Mouse (Mus musculus): ENCODE results near the gene Smg6. TPM values are rescaled to one million over a fixed set of nuclear protein-coding genes. Genes with fewer than 3 reads are reported as not detected.

Smg6 gene
- total RNA-seq, 1 experiment, result 19.9 TPM

DNA sequence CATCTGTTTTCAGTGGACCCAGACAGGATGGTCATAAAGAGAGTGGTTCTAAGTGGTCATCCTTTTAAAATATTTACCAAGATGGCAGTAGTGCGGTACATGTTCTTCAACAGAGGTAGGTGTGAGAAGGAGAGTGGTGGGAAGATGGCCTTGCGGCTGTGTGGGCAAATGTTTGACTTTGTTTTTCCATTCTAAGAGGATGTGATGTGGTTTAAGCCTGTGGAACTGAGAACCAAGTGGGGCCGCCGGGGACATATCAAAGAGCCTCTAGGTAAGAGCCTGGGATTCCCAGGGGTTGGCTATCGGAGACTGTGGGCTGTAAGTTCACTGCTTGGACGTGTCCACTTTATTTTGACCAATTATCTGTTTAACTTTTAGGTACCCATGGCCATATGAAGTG, 17.8 kb upstream of the Smg6 start:
- no peak overlapping the region for H3K4me3 ChIP-seq (ENCODE audit: insufficient read depth in 1 of 2, low read depth in 1 of 2, low read length in 2 of 2, poor library complexity in 1 of 2, severe bottlenecking in 1 of 2)
- in situ Hi-C loops (cut with MboI; ENCODE audit: low sequenced_read_pairs in 2 of 2, unreplicated experiment in 2 of 2), result loop anchor here in 1 of 2 experiments (10.0 kb wide), 1 partner anchor 587 kb away; no protein-coding TSS in a partner anchor
- peaks cover 63% of the 10 kb centered on the region for H3K36me3 ChIP-seq (ENCODE audit: control insufficient read depth, insufficient read depth, low read length, poor library complexity, severe bottlenecking)
- H3K4me1 ChIP-seq (ENCODE audit: control insufficient read depth in 2 of 2, insufficient read depth in 2 of 2, low read length in 2 of 2, poor library complexity in 1 of 2), result no peaks in the 10 kb centered on the region
- no peak overlapping the region for H3K9ac ChIP-seq (ENCODE audit: insufficient read depth, low read depth, low read length, poor library complexity, severe bottlenecking)
- H3K9me3 ChIP-seq (ENCODE audit: control insufficient read depth, insufficient read depth, low read depth, low read length), result no peaks in the 10 kb centered on the region
- DNase-seq (ENCODE audit: low read depth, low spot score), result no peak
- no peak overlapping the region for H3K27ac ChIP-seq (ENCODE audit: insufficient read depth, low read depth, low read length, poor library complexity, severe bottlenecking)
- TF ChIP-seq ZC3H11A (IDR thresholded peaks at IDR 0.05; ENCODE audit: borderline replicate concordance, low read depth, low read length) (no peak), CHD2 (IDR thresholded peaks at IDR 0.05; ENCODE audit: low read depth, low read length) (no peak), HCFC1 (IDR thresholded peaks at IDR 0.05; ENCODE audit: borderline replicate concordance, insufficient read depth, low read length) (no peak)

DNA sequence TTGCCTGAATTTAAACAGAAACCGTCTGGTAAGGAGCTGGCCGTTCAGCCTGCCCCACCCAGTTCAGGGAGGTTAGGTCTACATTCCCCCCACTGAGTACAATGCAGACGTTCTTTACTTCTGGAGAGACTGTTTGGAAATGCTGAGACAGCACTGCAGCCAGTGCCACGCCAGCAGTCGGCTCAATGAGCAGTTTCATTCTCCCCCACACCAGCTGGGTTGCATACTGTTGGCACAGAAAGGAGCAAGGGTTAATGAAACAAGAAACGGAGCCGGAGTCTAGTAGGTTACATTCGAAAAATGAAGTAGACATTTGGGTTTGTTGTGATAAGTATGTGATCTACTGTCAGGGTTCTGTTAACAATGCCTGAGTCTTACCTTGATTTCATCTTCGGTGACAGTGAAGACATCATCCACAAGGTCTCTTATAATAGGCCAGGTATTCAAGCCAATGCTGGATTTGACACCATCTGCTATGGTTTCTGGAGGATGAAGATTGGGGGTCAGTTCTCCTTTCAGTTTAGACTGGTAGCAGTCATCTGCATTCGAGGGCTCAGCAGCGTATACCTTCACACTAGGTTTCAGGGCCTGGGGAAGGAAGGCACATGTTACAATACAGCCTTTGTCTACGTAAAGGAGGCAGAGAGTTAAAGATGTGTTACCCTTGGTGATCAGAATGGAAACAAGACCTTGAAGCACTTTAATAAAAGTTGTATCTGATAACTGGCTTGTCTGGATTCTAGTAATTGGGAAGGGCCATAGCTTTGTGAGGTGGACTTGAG, 16.8 kb upstream of the Smg6 start:
- no peak overlapping the region for H3K9ac ChIP-seq (ENCODE audit: insufficient read depth, low read depth, low read length, poor library complexity, severe bottlenecking)
- peaks cover 55% of the 10 kb centered on the region for H3K36me3 ChIP-seq (ENCODE audit: control insufficient read depth, insufficient read depth, low read length, poor library complexity, severe bottlenecking)
- no peak for DNase-seq (ENCODE audit: low read depth, low spot score)
- no peak overlapping the region for H3K27ac ChIP-seq (ENCODE audit: insufficient read depth, low read depth, low read length, poor library complexity, severe bottlenecking)
- in situ Hi-C loops (cut with MboI; ENCODE audit: low sequenced_read_pairs in 2 of 2, unreplicated experiment in 2 of 2), result loop anchor here in 1 of 2 experiments (10.0 kb wide), 1 partner anchor 586 kb away; no protein-coding TSS in a partner anchor
- no peak overlapping the region for H3K4me3 ChIP-seq (ENCODE audit: insufficient read depth in 1 of 2, low read depth in 1 of 2, low read length in 2 of 2, poor library complexity in 1 of 2, severe bottlenecking in 1 of 2)
- H3K4me1 ChIP-seq (ENCODE audit: control insufficient read depth in 2 of 2, insufficient read depth in 2 of 2, low read length in 2 of 2, poor library complexity in 1 of 2), result no peaks in the 10 kb centered on the region
- TF ChIP-seq ZC3H11A (IDR thresholded peaks at IDR 0.05; ENCODE audit: borderline replicate concordance, low read depth, low read length) (no peak), ZNF384 (IDR thresholded peaks at IDR 0.05; ENCODE audit: low read depth, low read length) (no peak), CHD2 (IDR thresholded peaks at IDR 0.05; ENCODE audit: low read depth, low read length) (no peak), HCFC1 (IDR thresholded peaks at IDR 0.05; ENCODE audit: borderline replicate concordance, insufficient read depth, low read length) (no peak), MAFK (IDR thresholded peaks at IDR 0.05; ENCODE audit: insufficient read depth, low read depth, low read length) (0 out of 2 replicates have a peak, but pooled peaks have one; percentile 15)
- H3K9me3 ChIP-seq (ENCODE audit: control insufficient read depth, insufficient read depth, low read depth, low read length), result no peaks in the 10 kb centered on the region

DNA sequence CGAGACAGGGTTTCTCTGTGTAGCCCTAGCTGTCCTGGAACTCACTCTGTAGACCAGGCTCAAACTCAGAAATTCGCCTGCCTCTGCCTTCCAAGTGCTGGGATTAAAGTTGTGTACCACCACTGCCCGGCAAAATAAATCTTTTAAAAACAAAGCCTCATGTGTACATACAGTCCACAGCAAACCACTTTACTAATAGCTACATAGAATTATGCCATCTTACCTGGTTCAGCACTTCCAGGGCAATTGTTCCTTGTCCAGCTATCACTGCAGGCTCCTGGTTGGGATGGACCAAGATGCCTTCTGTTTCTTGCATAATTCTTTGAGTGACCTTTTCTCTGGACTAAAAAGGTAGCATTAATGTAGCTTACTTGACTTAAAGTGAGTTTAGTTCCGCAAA, 15.6 kb upstream of the Smg6 start:
- no peak overlapping the region for H3K27ac ChIP-seq (ENCODE audit: insufficient read depth, low read depth, low read length, poor library complexity, severe bottlenecking)
- no peak overlapping the region for H3K9ac ChIP-seq (ENCODE audit: insufficient read depth, low read depth, low read length, poor library complexity, severe bottlenecking)
- no peaks in the 10 kb centered on the region for H3K4me1 ChIP-seq (ENCODE audit: control insufficient read depth in 2 of 2, insufficient read depth in 2 of 2, low read length in 2 of 2, poor library complexity in 1 of 2)
- no peak for DNase-seq (ENCODE audit: low read depth, low spot score)
- TF ChIP-seq ZC3H11A (IDR thresholded peaks at IDR 0.05; ENCODE audit: borderline replicate concordance, low read depth, low read length), result no peak
- TF ChIP-seq HCFC1 (IDR thresholded peaks at IDR 0.05; ENCODE audit: borderline replicate concordance, insufficient read depth, low read length), result no peak
- TF ChIP-seq ZNF384 (IDR thresholded peaks at IDR 0.05; ENCODE audit: low read depth, low read length), result no peak
- no peak for TF ChIP-seq CHD2 (IDR thresholded peaks at IDR 0.05; ENCODE audit: low read depth, low read length)
- TF ChIP-seq MAFK (IDR thresholded peaks at IDR 0.05; ENCODE audit: insufficient read depth, low read depth, low read length), result no peak
- H3K9me3 ChIP-seq (ENCODE audit: control insufficient read depth, insufficient read depth, low read depth, low read length), result no peaks in the 10 kb centered on the region
- H3K4me3 ChIP-seq (ENCODE audit: insufficient read depth in 1 of 2, low read depth in 1 of 2, low read length in 2 of 2, poor library complexity in 1 of 2, severe bottlenecking in 1 of 2), result no peak overlapping the region
- in situ Hi-C loops (cut with MboI; ENCODE audit: low sequenced_read_pairs in 2 of 2, unreplicated experiment in 2 of 2), result loop anchor here in 1 of 2 experiments (10.0 kb wide), 1 partner anchor 585 kb away; no protein-coding TSS in a partner anchor
- H3K36me3 ChIP-seq (ENCODE audit: control insufficient read depth, insufficient read depth, low read length, poor library complexity, severe bottlenecking), result peaks cover 44% of the 10 kb centered on the region

DNA sequence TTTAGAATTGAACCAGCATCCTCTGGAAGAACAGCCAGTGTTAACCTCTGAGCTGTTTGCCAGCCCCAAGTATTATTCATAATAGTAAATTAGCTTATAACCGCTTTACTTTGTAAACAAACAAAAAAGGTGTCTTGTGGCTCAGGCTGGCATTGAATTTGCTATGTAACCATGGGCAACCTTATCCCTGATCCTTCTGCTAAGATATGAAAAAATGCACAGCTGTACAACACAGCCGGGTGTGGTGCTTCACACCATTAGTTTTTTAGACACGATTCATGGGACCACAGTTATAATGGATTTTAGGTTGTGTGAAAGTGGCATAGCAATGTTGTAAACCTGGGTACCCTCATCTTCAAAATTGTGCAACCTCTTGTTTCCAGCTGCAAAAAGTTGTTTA, 13.1 kb upstream of the Smg6 start:
- no peak for TF ChIP-seq HCFC1 (IDR thresholded peaks at IDR 0.05; ENCODE audit: borderline replicate concordance, insufficient read depth, low read length)
- TF ChIP-seq CHD2 (IDR thresholded peaks at IDR 0.05; ENCODE audit: low read depth, low read length), result no peak
- TF ChIP-seq ZC3H11A (IDR thresholded peaks at IDR 0.05; ENCODE audit: borderline replicate concordance, low read depth, low read length), result no peak
- TF ChIP-seq MAFK (IDR thresholded peaks at IDR 0.05; ENCODE audit: insufficient read depth, low read depth, low read length), result no peak
- Histone ChIP-seq H3K36me3 (ENCODE audit: control insufficient read depth, insufficient read depth, low read length, poor library complexity, severe bottlenecking) (peaks cover 20% of the 10 kb centered on the region), H3K4me3 (ENCODE audit: insufficient read depth in 1 of 2, low read depth in 1 of 2, low read length in 2 of 2, poor library complexity in 1 of 2, severe bottlenecking in 1 of 2) (no peak overlapping the region), H3K4me1 (ENCODE audit: control insufficient read depth in 2 of 2, insufficient read depth in 2 of 2, low read length in 2 of 2, poor library complexity in 1 of 2) (no peaks in the 10 kb centered on the region), H3K9me3 (ENCODE audit: control insufficient read depth, insufficient read depth, low read depth, low read length) (no peaks in the 10 kb centered on the region), H3K27ac (ENCODE audit: insufficient read depth, low read depth, low read length, poor library complexity, severe bottlenecking) (no peak overlapping the region), H3K9ac (ENCODE audit: insufficient read depth, low read depth, low read length, poor library complexity, severe bottlenecking) (no peak overlapping the region)
- no peak for DNase-seq (ENCODE audit: low read depth, low spot score)
- in situ Hi-C loops (cut with MboI; ENCODE audit: low sequenced_read_pairs in 2 of 2, unreplicated experiment in 2 of 2), result no loop called here
